Mouse (Mus musculus): ENCODE results near the gene Epha6. TPM values are rescaled to one million over a fixed set of nuclear protein-coding genes. Genes with fewer than 3 reads are reported as not detected.

Epha6 gene
- polyA plus RNA-seq, 1 experiment from 2014 or later, result not detected

DNA sequence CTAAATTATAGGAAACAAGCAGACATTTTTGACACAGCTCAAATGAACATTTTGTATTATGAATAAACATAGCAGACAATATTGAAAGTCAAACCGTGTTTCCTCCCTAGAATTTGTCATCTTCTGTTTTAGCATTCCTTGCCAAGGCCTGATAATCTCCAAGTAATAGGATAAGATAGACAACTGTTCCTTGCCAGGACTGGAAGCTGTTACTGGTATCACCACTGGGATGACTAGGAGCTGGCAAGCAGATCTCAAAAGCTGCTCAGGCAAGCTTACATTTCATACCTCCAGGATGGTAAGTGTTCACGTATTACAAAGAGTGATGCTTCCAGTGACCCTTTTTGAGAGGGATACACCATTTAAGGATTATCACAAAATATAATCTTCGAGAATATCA lies 461.0 kb downstream of the Epha6 start:
- no peak for TF ChIP-seq CTCF (IDR thresholded peaks at IDR 0.05)
- no peak for TF ChIP-seq EP300 (IDR thresholded peaks at IDR 0.05)
- 51% methylated on average over 3 of the region's 3 CpGs for WGBS
- Histone ChIP-seq H3K27me3 (replicated peaks; ENCODE audit: insufficient read depth, low read length) (no peaks in the 10 kb centered on the region), H3K4me3 (ENCODE audit: low read depth, low read length) (no peak overlapping the region), H3K9me3 (ENCODE audit: low read length) (no peaks in the 10 kb centered on the region), H3K9ac (replicated peaks; ENCODE audit: low read depth) (no peak overlapping the region), H3K36me3 (ENCODE audit: insufficient read depth, low read length) (no peaks in the 10 kb centered on the region), H3K4me2 (replicated peaks; ENCODE audit: low read depth, low read length) (no peak overlapping the region), H3K4me1 (ENCODE audit: insufficient read depth, low read depth, low read length) (no peaks in the 10 kb centered on the region), H3K27ac (ENCODE audit: low read length) (no peak overlapping the region)
- DNase-seq (ENCODE audit: low spot score), result no peak
- ATAC-seq, result no peak

DNA sequence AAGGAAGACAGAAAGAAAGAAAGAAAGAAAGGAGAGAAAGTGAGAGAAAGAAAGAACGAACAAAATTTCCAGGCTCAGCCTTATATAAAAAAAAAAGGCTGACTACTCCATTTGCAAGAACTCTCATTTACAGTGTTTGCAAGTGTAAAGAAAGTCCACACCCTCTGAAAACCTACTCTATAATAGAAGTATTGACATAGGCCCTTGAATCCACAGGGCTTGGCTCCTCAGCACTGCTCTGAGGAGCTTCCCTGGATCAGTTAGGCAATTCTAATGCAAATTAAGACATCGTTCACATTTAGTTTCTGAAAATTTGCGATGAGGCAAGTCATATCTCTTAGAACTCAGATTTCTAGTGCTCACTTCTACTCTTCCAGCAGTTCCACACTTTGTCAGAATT lies 483.9 kb downstream of the Epha6 start:
- Histone ChIP-seq H3K27ac (ENCODE audit: low read length) (no peak overlapping the region), H3K27me3 (replicated peaks; ENCODE audit: insufficient read depth, low read length) (no peaks in the 10 kb centered on the region), H3K36me3 (ENCODE audit: insufficient read depth, low read length) (no peaks in the 10 kb centered on the region), H3K4me1 (ENCODE audit: insufficient read depth, low read depth, low read length) (no peaks in the 10 kb centered on the region), H3K4me3 (ENCODE audit: low read depth, low read length) (no peak overlapping the region), H3K9ac (replicated peaks; ENCODE audit: low read depth) (no peak overlapping the region), H3K9me3 (ENCODE audit: low read length) (no peaks in the 10 kb centered on the region), H3K4me2 (replicated peaks; ENCODE audit: low read depth, low read length) (no peak overlapping the region)
- TF ChIP-seq EP300 (IDR thresholded peaks at IDR 0.05) (no peak), CTCF (IDR thresholded peaks at IDR 0.05) (no peak)
- 66% methylated on average over 3 of the region's 3 CpGs for WGBS
- peak; percentile 19 for DNase-seq (ENCODE audit: low spot score)
- no peak for ATAC-seq

- Histone ChIP-seq H3K4me3 (ENCODE audit: low read depth, low read length) (no peak overlapping the region), H3K4me1 (ENCODE audit: insufficient read depth, low read depth, low read length) (no peaks in the 10 kb centered on the region), H3K27me3 (replicated peaks; ENCODE audit: insufficient read depth, low read length) (no peaks in the 10 kb centered on the region), H3K4me2 (replicated peaks; ENCODE audit: low read depth, low read length) (no peak overlapping the region), H3K36me3 (ENCODE audit: insufficient read depth, low read length) (no peaks in the 10 kb centered on the region), H3K9me3 (ENCODE audit: low read length) (no peaks in the 10 kb centered on the region), H3K9ac (replicated peaks; ENCODE audit: low read depth) (no peak overlapping the region), H3K27ac (ENCODE audit: low read length) (no peak overlapping the region)
- 78% methylated on average over 3 of the region's 3 CpGs for WGBS
- DNase-seq (ENCODE audit: low spot score) (no peak), ATAC-seq (no peak)
- no peak for TF ChIP-seq EP300 (IDR thresholded peaks at IDR 0.05)
- TF ChIP-seq CTCF (IDR thresholded peaks at IDR 0.05), result no peak
Observed at GRCm38 (mm10) chr16:60102210-60102609, 503.1 kb downstream of the Epha6 start.

GRCm38 (mm10) chr16:60095333-60095732 lies 510.0 kb downstream of the Epha6 start:
- Histone ChIP-seq H3K4me1 (ENCODE audit: insufficient read depth, low read depth, low read length) (no peaks in the 10 kb centered on the region), H3K27me3 (replicated peaks; ENCODE audit: insufficient read depth, low read length) (no peaks in the 10 kb centered on the region), H3K4me2 (replicated peaks; ENCODE audit: low read depth, low read length) (no peak overlapping the region), H3K36me3 (ENCODE audit: insufficient read depth, low read length) (no peaks in the 10 kb centered on the region), H3K27ac (ENCODE audit: low read length) (no peak overlapping the region), H3K4me3 (ENCODE audit: low read depth, low read length) (no peak overlapping the region), H3K9ac (replicated peaks; ENCODE audit: low read depth) (no peak overlapping the region), H3K9me3 (ENCODE audit: low read length) (no peaks in the 10 kb centered on the region)
- DNase-seq (ENCODE audit: low spot score) (no peak), ATAC-seq (no peak)
- TF ChIP-seq CTCF (IDR thresholded peaks at IDR 0.05) (no peak), EP300 (IDR thresholded peaks at IDR 0.05) (no peak)
- WGBS, result 57% methylated on average over 1 of the region's 1 CpGs

GRCm38 (mm10) chr16:60086976-60087375 lies 518.4 kb downstream of the Epha6 start:
- Histone ChIP-seq H3K36me3 (ENCODE audit: insufficient read depth, low read length) (no peaks in the 10 kb centered on the region), H3K4me1 (ENCODE audit: insufficient read depth, low read depth, low read length) (no peaks in the 10 kb centered on the region), H3K4me3 (ENCODE audit: low read depth, low read length) (no peak overlapping the region), H3K27me3 (replicated peaks; ENCODE audit: insufficient read depth, low read length) (no peaks in the 10 kb centered on the region), H3K9ac (replicated peaks; ENCODE audit: low read depth) (no peak overlapping the region), H3K9me3 (ENCODE audit: low read length) (no peaks in the 10 kb centered on the region), H3K27ac (ENCODE audit: low read length) (no peak overlapping the region), H3K4me2 (replicated peaks; ENCODE audit: low read depth, low read length) (no peak overlapping the region)
- no peak for ATAC-seq
- DNase-seq (ENCODE audit: low spot score), result no peak
- TF ChIP-seq EP300 (IDR thresholded peaks at IDR 0.05), result no peak
- no peak for TF ChIP-seq CTCF (IDR thresholded peaks at IDR 0.05)
- WGBS, result 77% methylated on average over 3 of the region's 3 CpGs

DNA sequence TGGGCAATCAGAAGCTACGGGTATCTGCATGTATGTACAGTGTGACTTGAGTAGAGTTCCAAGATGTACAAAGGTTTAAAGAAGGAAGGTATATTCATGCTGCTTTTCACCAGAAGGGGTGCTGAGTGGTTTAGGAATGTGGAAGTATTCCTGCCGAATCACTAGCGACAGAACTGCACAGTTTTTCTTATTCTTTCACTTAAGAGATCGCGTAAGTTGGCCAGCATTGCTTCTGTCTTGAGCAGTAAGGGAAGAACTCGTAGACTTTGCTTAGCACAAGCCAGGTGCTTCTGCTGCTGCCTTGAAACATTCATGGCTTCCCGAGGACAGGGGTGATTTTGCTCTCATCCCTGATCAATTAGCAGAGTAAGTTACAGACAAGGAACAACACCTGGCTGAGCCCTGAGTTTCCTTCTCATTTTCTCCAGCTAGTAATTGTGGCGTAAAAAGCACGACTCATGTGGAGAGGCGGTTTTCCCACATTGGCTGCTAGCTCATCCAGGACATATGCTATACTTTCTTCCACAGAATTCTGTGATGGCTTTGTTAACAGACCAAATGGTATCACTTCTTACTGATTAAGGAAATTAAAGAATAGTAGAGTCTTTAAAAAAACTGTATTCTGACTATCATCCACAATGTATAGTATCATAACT lies 534.7 kb downstream of the Epha6 start:
- TF ChIP-seq EP300 (IDR thresholded peaks at IDR 0.05) (no peak), CTCF (IDR thresholded peaks at IDR 0.05) (no peak)
- H3K9ac ChIP-seq (replicated peaks; ENCODE audit: low read depth), result no peak overlapping the region
- no peaks in the 10 kb centered on the region for H3K4me1 ChIP-seq (ENCODE audit: insufficient read depth, low read depth, low read length)
- DNase-seq (ENCODE audit: low spot score) (no peak), ATAC-seq (no peak)
- H3K4me2 ChIP-seq (replicated peaks; ENCODE audit: low read depth, low read length), result no peak overlapping the region
- WGBS, result 80% methylated on average over 10 of the region's 10 CpGs
- no peaks in the 10 kb centered on the region for H3K36me3 ChIP-seq (ENCODE audit: insufficient read depth, low read length)
- H3K27ac ChIP-seq (ENCODE audit: low read length), result no peak overlapping the region
- no peaks in the 10 kb centered on the region for H3K27me3 ChIP-seq (replicated peaks; ENCODE audit: insufficient read depth, low read length)
- no peaks in the 10 kb centered on the region for H3K9me3 ChIP-seq (ENCODE audit: low read length)
- no peak overlapping the region for H3K4me3 ChIP-seq (ENCODE audit: low read depth, low read length)

GRCm38 (mm10) chr16:60043809-60044208 lies 561.5 kb downstream of the Epha6 start:
- no peak overlapping the region for H3K9ac ChIP-seq (replicated peaks; ENCODE audit: low read depth)
- H3K36me3 ChIP-seq (ENCODE audit: insufficient read depth, low read length), result no peaks in the 10 kb centered on the region
- H3K4me3 ChIP-seq (ENCODE audit: low read depth, low read length), result no peak overlapping the region
- no peaks in the 10 kb centered on the region for H3K27me3 ChIP-seq (replicated peaks; ENCODE audit: insufficient read depth, low read length)
- no peak overlapping the region for H3K27ac ChIP-seq (ENCODE audit: low read length)
- H3K4me2 ChIP-seq (replicated peaks; ENCODE audit: low read depth, low read length), result no peak overlapping the region
- ATAC-seq (no peak), DNase-seq (ENCODE audit: low spot score) (no peak)
- no peaks in the 10 kb centered on the region for H3K4me1 ChIP-seq (ENCODE audit: insufficient read depth, low read depth, low read length)
- H3K9me3 ChIP-seq (ENCODE audit: low read length), result no peaks in the 10 kb centered on the region
- TF ChIP-seq EP300 (IDR thresholded peaks at IDR 0.05) (no peak), CTCF (IDR thresholded peaks at IDR 0.05) (no peak)
- WGBS, result 60% methylated on average over 1 of the region's 1 CpGs

Data from lung, postnatal 0 days (tissue).